Mouse (Mus musculus): ENCODE measurements around the gene St7. TPM values are rescaled to one million over a fixed set of nuclear protein-coding genes. Genes with fewer than 3 reads are reported as not detected.

Gene St7
- total RNA-seq, 2 experiments from 2014 or later = 16.6 to 16.7 TPM

DNA sequence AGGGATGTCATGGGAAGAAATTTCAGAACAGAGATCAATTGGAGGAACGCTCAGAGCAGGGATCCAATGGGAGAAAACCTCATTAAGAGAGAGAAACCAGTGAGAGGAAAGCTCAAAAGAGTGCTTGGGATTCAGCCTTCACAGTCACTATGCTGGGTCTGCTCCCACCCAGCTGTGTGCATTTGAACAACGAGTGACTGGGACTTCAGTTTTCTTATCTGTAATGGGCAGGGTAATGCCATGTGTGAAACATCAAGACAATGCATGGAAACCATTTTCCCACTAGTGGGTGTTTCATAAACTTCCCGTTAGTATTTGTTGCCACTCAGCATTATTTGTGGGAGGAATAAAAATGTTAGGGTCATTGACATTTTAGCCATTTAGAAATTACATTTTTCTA lies 111.7 kb downstream of the St7 start:
- DNase-seq (ENCODE audit: low spot score) = no peak
- intact Hi-C loops (cut with DNase I) = no loop called here

DNA sequence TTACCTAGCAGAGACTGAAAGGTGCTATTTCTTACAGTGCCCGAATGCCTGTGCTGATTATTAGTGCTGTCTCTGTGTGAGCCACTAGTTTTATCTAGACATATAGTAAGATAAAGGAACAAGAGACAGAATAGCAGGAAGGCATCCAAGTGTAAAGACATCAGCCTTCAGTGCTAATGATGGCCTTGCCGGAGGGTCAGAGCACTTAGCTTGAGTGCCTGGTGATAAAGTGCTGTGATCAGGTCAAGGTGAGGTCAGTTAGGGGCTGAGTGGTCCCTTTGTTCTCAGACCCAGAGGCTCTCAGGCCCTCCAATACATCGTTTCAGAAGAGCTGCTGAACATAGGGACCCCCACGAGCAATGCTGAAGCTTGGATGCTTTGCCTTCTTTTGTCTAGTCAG lies 113.8 kb downstream of the St7 start:
- no peak for DNase-seq (ENCODE audit: low spot score)
- intact Hi-C loops (cut with DNase I) = no loop called here

DNA sequence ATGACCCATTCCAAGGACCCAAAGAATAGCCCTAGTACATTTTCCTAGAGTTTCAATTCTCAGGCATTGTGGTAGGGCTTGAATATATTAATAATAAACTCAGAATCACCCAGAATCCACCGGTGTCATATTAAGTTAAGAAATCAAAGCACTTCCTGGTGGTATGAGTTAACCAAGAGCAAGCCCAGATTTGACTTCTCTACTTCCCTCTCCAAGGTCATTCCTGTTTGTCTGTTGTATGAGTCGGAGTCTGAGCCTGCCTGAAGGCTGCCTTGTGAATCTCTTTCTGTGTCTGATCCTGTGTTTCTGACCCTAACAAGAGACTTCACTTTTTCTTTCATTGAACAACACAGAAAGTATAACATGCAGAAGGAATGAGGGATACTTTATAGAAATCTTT lies 118.3 kb downstream of the St7 start:
- intact Hi-C loops (cut with DNase I) = no loop called here
- DNase-seq (ENCODE audit: low spot score) = no peak

DNA sequence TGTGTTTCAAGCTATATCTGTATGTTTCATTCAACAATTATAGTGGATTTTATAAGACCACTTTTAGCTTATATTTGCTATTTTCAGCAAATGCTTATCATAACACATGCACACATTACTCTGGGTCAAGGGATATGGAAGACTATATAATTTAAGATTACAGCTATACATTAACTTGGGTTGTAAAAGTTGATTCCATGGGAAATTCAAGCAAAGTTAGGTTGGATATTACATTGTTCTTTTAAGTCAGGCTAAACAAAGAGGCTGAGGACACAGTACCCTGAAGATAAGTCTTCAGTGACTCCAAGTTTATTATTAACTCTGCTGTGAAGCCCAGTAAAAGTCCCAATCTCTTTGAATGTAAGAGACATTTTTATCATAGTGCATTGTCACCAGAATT lies 118.8 kb downstream of the St7 start:
- intact Hi-C loops (cut with DNase I) = no loop called here

DNA sequence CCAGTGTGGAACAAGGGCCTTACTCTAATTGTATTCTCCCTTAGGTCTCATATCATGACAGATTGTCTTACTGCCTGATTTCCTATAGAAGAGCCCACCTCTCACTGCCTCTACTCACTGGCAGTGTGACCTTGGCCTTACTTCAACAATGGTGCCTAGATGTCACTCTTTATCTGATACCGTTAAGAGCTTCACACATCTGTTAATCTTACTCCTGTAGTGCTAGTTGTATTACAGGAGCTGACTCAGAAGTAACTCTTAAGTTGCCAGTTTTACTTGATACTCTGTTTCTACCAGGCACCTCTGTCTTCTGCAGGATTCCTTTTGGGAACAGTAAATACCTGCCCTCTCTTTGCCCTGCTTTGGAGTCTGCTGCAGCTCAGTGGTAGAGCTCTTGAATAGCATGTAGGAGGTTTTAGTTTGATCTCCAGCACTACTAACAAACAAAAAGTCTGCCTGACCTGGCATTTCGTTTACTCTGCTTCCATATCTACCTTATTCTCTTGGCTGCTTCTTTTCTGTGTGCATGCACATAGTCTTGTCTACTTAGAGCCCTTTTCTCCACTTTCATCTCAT lies 121.4 kb downstream of the St7 start:
- intact Hi-C loops (cut with DNase I) = no loop called here
- no peak for DNase-seq (ENCODE audit: low spot score)

More for the DNA sequence above, 118.8 kb downstream of the St7 start:
- no peak for DNase-seq (ENCODE audit: low spot score)

DNA sequence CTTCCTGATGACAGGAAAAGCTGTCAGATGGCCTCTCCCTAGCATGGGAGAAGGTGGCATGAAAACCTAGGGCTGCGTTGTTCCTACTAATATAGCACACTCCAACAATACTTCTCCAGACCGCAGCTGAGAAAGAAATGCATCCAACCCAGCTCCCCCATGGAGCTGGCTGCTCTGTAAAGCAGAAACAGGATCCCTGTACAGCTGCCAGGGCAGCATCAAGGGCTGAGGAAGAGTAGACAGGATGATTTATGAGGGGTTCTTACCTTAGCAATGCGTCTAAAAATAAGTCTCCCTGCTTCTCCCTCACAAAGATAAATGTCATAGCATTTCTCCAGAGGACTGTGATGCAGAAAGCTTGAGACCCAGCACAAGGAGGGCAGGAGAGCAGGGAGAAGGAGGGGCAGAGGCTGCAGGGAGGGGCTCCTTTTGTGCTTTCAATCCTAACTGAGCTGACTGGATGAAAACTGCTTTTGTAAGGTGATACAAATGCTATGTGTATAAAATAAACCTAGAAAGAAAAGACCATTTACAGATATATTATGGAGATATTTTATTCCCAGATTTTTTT lies 124.2 kb downstream of the St7 start:
- intact Hi-C loops (cut with DNase I) = no loop called here
- DNase-seq (ENCODE audit: low spot score) = no peak

DNA sequence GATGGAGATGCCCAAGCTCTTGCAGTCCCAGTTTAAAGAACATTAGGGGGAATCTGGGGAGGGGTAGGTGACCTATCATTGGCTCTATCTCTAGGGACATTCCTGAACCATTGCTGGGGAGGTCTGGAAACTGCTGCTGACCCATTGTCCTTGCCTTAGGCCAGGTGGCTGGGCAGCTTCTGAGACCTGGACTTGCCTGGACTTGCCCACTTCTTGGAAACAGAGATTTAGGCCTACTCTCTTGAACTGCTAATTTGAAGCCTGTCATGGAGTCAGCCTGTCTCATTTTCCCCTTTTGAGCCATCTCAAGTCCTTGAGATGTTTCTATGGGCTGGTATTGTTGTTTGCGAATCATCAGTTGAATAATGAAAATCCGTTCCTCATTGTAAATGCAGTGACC lies 130.9 kb downstream of the St7 start:
- DNase-seq (ENCODE audit: low spot score) = no peak
- intact Hi-C loops (cut with DNase I) = no loop called here

DNA sequence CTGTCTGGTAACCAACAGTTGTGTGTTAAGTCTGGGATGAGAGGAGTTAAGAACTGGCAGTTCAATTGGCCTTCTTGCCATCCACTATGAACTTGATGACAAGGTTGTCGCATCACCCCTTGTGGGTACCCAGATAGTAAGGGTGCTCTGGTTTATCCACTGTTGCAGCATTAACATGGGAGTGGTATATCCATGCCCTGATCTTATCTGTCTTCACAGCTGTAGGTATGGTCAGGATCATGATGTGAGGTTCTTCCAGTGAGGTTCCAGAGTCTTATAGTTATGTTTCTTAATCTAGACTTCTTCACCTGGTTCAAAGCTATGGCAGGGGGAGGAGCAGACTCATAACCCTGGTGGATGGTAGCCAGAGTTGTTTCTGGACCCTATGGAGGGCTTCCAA lies 132.0 kb downstream of the St7 start:
- intact Hi-C loops (cut with DNase I) = no loop called here
- no peak for DNase-seq (ENCODE audit: low spot score)

DNA sequence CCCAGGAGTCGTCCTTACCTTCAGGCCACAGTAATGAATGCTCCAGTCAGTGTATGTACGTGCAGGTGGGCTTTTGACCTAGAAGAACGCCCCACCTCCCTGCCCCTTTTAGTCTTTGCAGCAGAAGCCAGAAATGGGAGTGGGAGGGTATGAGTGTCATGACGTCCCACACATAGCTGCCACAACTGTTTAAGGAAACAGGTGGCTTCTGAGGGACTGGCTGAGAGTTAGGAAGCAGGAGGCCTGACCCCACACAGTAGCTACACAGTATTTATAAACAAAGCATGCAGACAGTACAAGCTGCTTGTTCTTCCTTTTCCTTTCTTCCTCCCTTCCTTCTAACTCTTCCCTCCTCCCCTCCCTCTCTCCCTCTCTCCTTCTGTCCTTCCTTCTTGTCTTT lies 135.6 kb downstream of the St7 start:
- intact Hi-C loops (cut with DNase I) = no loop called here

DNA sequence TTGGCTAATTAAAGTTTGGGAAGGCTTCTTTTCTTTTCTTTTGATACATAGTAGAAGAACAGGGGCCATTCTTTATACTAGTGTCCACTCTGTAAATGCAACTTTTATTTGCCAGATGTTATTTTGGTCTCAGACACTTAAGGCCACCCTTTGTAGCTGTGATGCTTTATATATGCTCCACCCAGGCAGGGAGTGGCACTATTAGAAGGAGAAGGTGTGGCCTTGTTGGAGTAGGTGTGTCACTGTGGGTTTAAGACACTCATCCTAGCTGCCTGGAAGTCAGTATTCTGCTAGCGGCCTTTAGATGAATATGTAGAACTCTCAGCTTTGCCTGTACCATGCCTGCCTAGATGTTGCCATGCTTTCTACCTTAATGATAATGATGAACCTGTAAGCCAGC lies 137.2 kb downstream of the St7 start:
- DNase-seq (ENCODE audit: low spot score) = no peak
- intact Hi-C loops (cut with DNase I) = loop anchor here (10.0 kb wide), 1 partner anchor 465 kb away; no protein-coding TSS in a partner anchor

More for the DNA sequence above, 135.6 kb downstream of the St7 start:
- DNase-seq (ENCODE audit: low spot score) = no peak

DNA sequence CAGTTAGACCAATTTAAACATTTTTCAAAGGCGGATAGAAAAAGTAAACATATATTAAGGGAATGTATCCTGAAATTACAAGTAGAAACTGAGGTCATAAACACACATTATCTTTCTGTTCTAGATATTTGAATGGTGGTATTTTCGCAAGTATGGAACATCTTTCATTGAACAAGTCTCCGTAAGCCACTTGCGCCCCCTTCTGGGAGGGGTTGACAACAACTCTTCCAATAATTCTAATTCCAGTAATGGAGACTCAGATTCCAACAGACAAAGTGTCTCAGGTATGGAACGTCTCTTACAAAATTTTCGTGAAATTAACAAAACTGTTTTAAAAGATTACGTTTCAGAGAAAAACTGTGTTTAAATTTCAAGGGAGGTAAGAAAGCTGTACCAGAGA lies 141.8 kb downstream of the St7 start:
- intact Hi-C loops (cut with DNase I) = loop anchor here (1.0 to 10.0 kb wide), 3 partner anchors 108 to 470 kb away; no protein-coding TSS in a partner anchor
- DNase-seq (ENCODE audit: low spot score) = peak; percentile 14

DNA sequence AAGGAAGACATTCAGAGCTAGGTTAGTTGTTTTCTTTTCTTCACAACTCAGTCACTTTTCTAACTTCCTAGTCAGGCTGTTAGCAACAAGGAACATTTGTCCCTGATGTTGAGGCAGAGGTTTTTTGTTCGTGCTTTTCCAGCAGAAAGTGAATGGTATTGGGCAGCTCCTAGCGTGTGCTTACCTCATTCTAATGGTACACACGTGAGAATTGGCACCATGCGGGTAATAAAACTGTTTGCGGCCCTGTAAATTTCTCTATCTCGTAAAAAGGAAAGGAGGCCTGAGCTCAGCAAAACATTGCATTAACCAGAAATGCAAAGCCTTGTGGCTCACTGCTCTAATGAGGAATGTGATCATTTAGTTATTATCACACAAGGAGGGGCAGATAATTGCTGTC lies 143.0 kb downstream of the St7 start:
- DNase-seq (ENCODE audit: low spot score) = no peak
- intact Hi-C loops (cut with DNase I) = loop anchor here (2.0 to 10.0 kb wide), 2 partner anchors 161 to 471 kb away; no protein-coding TSS in a partner anchor

DNA sequence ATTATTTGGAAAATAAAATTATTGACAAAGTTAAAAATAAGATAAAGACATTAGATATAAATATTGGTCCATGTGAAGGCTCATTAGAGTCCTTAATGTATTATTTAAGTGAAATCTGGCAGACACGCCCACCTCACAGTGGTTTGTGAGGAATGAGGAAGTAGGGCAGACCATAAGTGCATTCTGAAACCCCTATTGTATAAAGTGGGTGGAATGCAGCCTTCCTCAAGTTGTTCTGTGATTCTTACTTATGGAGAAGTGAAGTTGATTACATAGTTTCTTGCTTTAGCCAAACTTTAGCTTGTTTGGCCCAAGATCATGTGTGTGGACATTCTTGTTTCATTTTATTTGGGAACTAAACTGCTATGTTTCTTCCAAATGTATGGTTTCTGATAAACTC lies 144.9 kb downstream of the St7 start:
- intact Hi-C loops (cut with DNase I) = loop anchor here (10.0 kb wide), 1 partner anchor 473 kb away; no protein-coding TSS in a partner anchor
- DNase-seq (ENCODE audit: low spot score) = no peak

DNA sequence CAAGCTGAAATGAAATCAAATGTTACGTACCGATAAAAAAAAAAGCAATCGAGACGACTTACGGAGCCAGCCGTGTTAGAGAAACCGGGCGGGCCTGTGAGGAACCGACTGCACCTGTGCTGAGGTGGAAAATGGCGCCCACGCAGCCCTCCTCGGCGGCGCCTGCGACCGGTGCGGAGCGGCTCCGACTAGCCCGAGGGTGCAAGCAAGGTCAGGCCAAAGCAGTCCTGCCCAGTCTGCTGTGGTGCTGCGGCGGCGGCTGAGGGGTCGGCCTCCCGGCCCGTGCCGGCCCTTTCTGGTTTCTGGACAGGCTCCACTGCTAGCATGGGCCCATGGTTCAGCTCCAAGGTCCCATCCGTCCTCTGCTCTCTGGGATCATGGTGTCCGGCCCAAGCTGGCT lies 147.7 kb downstream of the St7 start:
- no peak for DNase-seq (ENCODE audit: low spot score)
- intact Hi-C loops (cut with DNase I) = no loop called here

DNA sequence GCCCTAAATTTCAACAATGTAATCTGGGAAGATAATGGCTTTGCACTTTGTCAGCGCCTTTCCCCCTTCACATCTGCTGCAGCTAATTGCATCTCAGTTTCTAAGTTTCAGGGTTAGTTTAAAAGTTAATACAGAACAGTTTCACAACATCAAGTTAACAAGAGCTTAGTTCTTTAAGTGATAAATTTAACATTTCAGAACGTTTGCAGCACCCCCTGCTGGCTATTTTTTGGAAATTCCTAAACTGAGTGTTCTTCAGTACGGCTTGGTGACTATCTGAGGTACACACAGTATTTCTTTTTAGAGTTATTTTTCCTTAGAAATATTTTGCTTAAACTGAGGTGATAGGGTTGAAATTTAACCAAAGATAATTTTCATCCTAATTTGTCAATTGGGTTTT lies 150.0 kb downstream of the St7 start:
- intact Hi-C loops (cut with DNase I) = no loop called here

DNA sequence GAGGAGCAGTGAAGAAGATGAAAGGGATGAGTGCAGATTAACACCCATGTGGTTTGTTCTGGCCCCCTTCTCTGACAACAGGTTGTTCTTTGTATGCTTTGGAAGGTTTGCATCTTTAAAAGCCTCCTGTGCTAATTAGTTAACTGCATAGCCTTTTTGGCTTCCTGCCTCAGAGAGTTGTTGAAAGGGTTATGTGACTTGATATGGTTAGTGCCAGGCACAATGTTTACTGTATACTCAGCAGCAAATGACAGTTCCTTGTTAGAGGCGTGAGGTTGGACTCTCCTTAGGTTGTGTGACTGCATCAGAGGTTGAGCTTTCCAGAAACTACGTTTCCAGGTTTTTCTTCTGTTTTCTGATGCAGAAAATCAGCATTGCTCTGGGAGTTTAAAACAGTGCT lies 158.6 kb downstream of the St7 start:
- no peak for DNase-seq (ENCODE audit: low spot score)
- intact Hi-C loops (cut with DNase I) = no loop called here

More for the DNA sequence above, 150.0 kb downstream of the St7 start:
- DNase-seq (ENCODE audit: low spot score) = no peak

DNA sequence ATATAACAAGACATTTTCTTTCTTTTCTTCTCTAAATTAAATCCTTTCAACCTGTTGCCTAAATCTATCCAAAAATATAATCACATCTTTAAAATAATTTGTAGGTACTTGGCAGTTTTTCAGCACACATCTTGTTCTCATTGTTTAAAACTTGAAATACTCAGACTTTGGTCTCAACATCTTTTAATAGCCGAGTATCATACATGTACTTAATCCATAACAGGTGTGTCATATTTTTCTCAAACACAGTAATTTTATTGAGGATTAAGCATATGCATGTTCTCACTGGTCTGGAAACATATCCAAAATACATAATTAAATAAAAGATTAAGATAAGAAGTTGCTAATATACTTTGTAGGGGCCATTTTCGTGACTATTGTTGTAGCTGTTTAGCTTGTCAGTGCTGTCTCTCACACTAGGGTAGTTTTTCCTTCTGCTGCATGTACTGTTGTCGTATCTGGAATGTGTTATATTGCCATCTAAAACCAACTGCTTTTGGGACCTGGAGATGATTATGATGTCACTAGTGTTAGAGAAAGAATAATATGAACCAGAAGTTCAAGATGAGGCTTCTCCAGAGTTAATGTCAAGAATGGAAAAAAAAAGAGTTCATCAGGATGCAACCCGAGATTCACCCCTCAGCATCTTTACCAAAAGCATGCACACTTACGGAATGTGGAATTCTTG lies 161.0 kb downstream of the St7 start:
- DNase-seq (ENCODE audit: low spot score) = no peak
- intact Hi-C loops (cut with DNase I) = no loop called here

DNA sequence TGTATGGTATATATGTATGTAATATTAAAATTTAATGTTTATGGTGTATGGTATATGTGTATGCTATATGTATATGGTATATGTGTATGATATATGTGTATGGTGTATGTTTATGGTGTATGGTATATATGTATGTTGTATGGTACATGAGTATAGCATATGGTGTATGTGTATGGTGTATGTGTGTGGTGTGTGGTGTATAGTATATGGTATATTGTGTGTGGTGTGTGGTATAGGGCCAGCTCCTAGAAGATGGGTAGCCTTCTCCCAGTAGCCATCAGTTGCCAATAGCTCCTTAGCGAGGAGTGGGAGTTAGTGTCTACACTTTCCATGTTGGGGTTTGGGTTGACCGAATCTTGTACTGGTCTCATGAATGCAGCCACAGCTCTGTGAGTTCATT lies 162.9 kb downstream of the St7 start:
- intact Hi-C loops (cut with DNase I) = no loop called here
- DNase-seq (ENCODE audit: low spot score) = no peak

DNA sequence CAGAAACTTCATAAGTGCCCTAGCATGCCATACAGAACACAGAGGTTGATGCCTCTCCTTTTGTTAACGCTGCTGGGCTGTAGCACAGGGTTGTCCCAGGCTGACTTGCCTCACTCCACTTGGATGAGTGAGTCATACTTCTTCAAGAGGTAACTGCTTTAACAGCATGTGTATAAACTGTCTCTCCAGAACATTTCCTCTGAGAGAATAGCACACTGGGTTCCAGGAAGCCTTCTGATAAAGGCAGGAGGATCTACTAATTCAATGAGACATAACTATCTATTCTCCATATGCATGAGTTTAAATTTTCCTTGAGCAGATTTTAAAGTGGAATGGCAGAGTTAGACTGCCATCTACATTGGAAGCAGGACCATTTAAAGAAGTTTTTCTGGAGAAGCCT lies 166.8 kb downstream of the St7 start:
- DNase-seq (ENCODE audit: low spot score) = no peak
- intact Hi-C loops (cut with DNase I) = no loop called here

DNA sequence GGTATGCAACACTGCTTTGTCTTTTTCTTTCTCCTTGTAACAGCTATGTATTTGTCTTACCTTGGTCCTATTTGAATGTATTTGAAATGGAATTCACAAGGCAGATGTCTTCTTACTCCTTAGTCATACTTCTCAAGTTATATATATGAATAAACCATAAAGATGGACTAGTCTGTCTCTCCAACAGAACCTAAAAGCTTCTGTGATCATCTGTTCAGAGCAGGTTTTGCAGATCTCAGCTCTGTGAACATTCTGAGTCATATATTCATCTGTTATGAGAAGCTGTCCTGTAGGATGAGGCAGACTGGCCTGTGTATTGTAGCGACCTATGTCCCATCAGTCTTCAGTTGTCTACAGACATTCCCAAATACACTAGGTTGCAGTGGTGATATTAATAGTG lies 167.7 kb downstream of the St7 start:
- no peak for DNase-seq (ENCODE audit: low spot score)
- intact Hi-C loops (cut with DNase I) = no loop called here

DNA sequence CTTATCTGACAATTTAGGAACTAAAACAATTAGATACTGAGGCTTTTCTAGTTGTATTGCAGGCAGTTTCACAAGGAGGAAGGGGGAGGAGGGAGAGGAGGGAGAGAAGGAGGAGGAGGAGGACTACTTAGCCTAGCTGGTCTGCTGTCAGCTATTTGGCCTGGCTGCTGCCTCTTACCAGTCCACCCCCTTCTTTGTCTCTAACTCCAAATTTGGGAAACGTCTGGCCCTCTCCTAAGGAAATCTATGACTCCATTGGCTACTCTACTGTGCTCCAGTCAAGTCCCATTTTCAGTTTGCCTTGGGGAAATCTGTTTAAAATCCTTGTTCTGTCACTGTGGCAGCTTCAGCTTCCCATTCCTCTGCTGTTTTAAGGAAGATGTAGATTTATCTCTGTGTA lies 175.1 kb downstream of the St7 start:
- no peak for DNase-seq (ENCODE audit: low spot score)
- intact Hi-C loops (cut with DNase I) = no loop called here
